Mouse (Mus musculus): ENCODE data around the gene Rarg.
A peak's percentile ranks its signal among the peaks of the same experiment; 100 is the strongest.

GRCm38 (mm10) chr15:102239260-102239590 is 18.1 kb downstream of the Rarg start:
- TF ChIP-seq CTCF (IDR thresholded peaks at IDR 0.05; ENCODE audit: low read depth), result peak; percentile 88
- no peak for TF ChIP-seq EP300 (optimal IDR thresholded peaks at IDR 0.05)
